16 mouse cellular contexts compared by ENCODE assay signal in genomic region chr19:32607036-32607435, GRCm38 (mm10).
"Had no signal": no experiment of that assay in that cellular context is flagged by ENCODE, and none has a peak within 500 bp of the region (broad histone marks: within the 10 kb centered on the region; RNA-seq: fewer than 3 reads in every experiment).

No protein-coding gene starts in this region.

- H3K36me3 ChIP-seq: kidney, embryonic 15.5 days; liver, embryonic 15.5 days; neural tube, embryonic 15.5 days had no signal

- H3K27ac ChIP-seq: kidney, embryonic 15.5 days; liver, embryonic 15.5 days; macrophage; neural tube, embryonic 15.5 days had no signal

- H3K4me2 ChIP-seq: kidney, embryonic 15.5 days; liver, embryonic 11.5 days; liver, embryonic 15.5 days; neural tube, embryonic 15.5 days had no signal

- ATAC-seq: intestine, embryonic 16.5 days had no signal

- DNase-seq: kidney, postnatal 25 days; layer of hippocampus, adult 9-11 months; lung, adult 2 months; lung, postnatal 10 days; midbrain, embryonic 14.5 days; right cerebral cortex, adult 18-20 months; right cerebral cortex, postnatal 25 days; thymus, postnatal 36 days had no signal

- H3K9ac ChIP-seq: kidney, embryonic 15.5 days; liver, embryonic 15.5 days; neural tube, embryonic 15.5 days had no signal

- H3K9me3 ChIP-seq: kidney, embryonic 15.5 days; liver, embryonic 15.5 days; neural tube, embryonic 15.5 days had no signal

- H3K27me3 ChIP-seq: kidney, embryonic 15.5 days; liver, embryonic 15.5 days; neural tube, embryonic 15.5 days had no signal

- H3K4me1 ChIP-seq: neural tube, embryonic 15.5 days had no signal

- H3K4me3 ChIP-seq: kidney, embryonic 15.5 days; liver, embryonic 15.5 days; megakaryocyte, embryonic 14.5 days; myocyte; neural tube, embryonic 15.5 days had no signal
